Mouse (Mus musculus) ES-E14 (cell line): ENCODE data around the gene Sebox. TPM values are rescaled to one million over a fixed set of nuclear protein-coding genes. Genes with fewer than 3 reads are reported as not detected.

Source experiments
- DNase-seq: peaks from one replicate; pipeline ENCODE4 v3.0.0-alpha.2; 2013; ENCODE audit warnings: low read depth, low spot score
- H3K27ac ChIP-seq: 2 replicates; pipeline ENCODE4 v1.5.1; 2012; ENCODE audit warnings: low read depth, mild to moderate bottlenecking, low read length, moderate library complexity, mixed read lengths; ENCODE audit not compliant: poor library complexity, insufficient read depth, severe bottlenecking
- H3K36me3 ChIP-seq: 2 replicates; pipeline ENCODE4 v1.6.1; 2012; ENCODE audit warnings: mild to moderate bottlenecking, low read length, moderate library complexity, mixed read lengths; ENCODE audit not compliant: control insufficient read depth, poor library complexity, insufficient read depth, severe bottlenecking
- H3K4me1 ChIP-seq, 2 experiments: fragments of 150-350 bp in 1 of 2; sonication (generic) in 1 of 2; 2 replicates each; pipeline ENCODE4 v1.6.1; 2012; ENCODE audit warnings: low read length in 2 of 2, mild to moderate bottlenecking in 1 of 2, mixed read lengths in 1 of 2; ENCODE audit not compliant: control insufficient read depth in 2 of 2, insufficient read depth in 2 of 2, poor library complexity in 1 of 2
- H3K4me3 ChIP-seq, 2 experiments: fragments of 150-350 bp in 1 of 2; sonication (generic) in 1 of 2; 2 replicates each; pipeline ENCODE4 v1.5.1; 2012; ENCODE audit warnings: low read length in 2 of 2, low read depth in 1 of 2, mild to moderate bottlenecking in 1 of 2, mixed read lengths in 1 of 2; ENCODE audit not compliant: insufficient read depth in 1 of 2, poor library complexity in 1 of 2, severe bottlenecking in 1 of 2
- H3K9ac ChIP-seq: 2 replicates; pipeline ENCODE4 v1.6.1; 2012; ENCODE audit warnings: low read depth, mild to moderate bottlenecking, low read length, mixed read lengths; ENCODE audit not compliant: poor library complexity, insufficient read depth, severe bottlenecking
- H3K9me3 ChIP-seq: fragments of 150-350 bp; sonication (generic); 2 replicates; pipeline ENCODE4 v1.6.1; 2012; ENCODE audit warnings: low read depth, mild to moderate bottlenecking, low read length; ENCODE audit not compliant: control insufficient read depth, insufficient read depth
- CHD2 ChIP-seq: IDR thresholded peaks from 2 replicates; pipeline ENCODE4 v1.6.1; 2014; ENCODE audit warnings: mild to moderate bottlenecking, low read depth, low read length, inconsistent platforms
- HCFC1 ChIP-seq: IDR thresholded peaks from 2 replicates; pipeline ENCODE4 v1.6.1; 2012; ENCODE audit warnings: low read length, inconsistent platforms, borderline replicate concordance; ENCODE audit not compliant: insufficient read depth
- MAFK ChIP-seq: IDR thresholded peaks from 2 replicates; pipeline ENCODE4 v1.6.1; 2014; ENCODE audit warnings: mild to moderate bottlenecking, low read depth, low read length, inconsistent platforms; ENCODE audit not compliant: insufficient read depth
- ZC3H11A ChIP-seq: IDR thresholded peaks from 2 replicates; pipeline ENCODE4 v1.6.1; 2012; ENCODE audit warnings: low read depth, mild to moderate bottlenecking, inconsistent platforms, low read length, borderline replicate concordance
- ZNF384 ChIP-seq: IDR thresholded peaks from 2 replicates; pipeline ENCODE4 v1.6.1; 2012; ENCODE audit warnings: low read depth, low read length, inconsistent platforms
- in situ Hi-C, 2 experiments: fragments of 600-800 bp; cut with MboI; formaldehyde crosslinking; loops; one replicate each; pipeline ENCODE4 v1.15.1; 2025; ENCODE audit warnings: low sequenced_read_pairs in 2 of 2, inconsistent platforms in 1 of 2; ENCODE audit not compliant: unreplicated experiment in 2 of 2
- total RNA-seq: library from RNA; depleted of rRNA; stranded (reverse); fragments of 300-350 nt; gene quantifications from 2 replicates; pipeline ENCODE4 v1.2.3, GENCODE M21; 2012; rRNA removed

Sebox gene
- total RNA-seq, 1 experiment = 0.31 TPM

DNA sequence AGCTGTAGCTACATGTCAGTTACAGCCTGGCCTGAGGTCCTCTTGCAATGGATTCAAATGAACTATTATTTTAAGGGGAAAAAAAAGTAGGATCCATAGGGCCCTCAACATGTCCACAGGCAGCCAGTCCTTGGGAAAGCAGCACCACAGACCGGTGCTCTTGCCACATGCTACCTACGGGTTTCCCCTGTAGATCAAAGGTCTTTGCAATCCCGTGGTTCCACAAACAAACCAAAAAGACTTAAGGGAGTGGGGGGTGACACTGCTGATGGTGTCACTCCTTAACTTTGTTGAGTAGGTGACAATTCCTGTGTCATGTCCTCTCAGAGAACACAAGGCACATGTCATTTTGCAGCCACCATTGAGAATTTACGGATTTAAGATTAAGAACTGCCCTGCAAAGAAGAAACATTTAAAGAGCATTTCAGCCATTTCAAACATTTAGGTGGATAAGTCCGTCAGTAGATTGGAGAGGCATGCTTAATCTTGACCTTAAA, 46.3 kb downstream of the Sebox start:
- in situ Hi-C loops = no loop called here
- Histone ChIP-seq H3K4me3 (peak overlapping the region; percentile 82 to 92), H3K36me3 (no peaks in the 10 kb centered on the region; the same call in 1 of the 2 replicates), H3K4me1 (peaks cover 7 to 9% of the 10 kb centered on the region in 2 experiments; a peak in 2 of 4 replicates), H3K9me3 (no peaks in the 10 kb centered on the region), H3K27ac (no peak overlapping the region), H3K9ac (peak overlapping the region; percentile 97)
- no peak for DNase-seq
- no peak for TF ChIP-seq MAFK
- TF ChIP-seq HCFC1 = no peak
- no peak for TF ChIP-seq CHD2
- TF ChIP-seq ZC3H11A = no peak
- no peak for TF ChIP-seq ZNF384

DNA sequence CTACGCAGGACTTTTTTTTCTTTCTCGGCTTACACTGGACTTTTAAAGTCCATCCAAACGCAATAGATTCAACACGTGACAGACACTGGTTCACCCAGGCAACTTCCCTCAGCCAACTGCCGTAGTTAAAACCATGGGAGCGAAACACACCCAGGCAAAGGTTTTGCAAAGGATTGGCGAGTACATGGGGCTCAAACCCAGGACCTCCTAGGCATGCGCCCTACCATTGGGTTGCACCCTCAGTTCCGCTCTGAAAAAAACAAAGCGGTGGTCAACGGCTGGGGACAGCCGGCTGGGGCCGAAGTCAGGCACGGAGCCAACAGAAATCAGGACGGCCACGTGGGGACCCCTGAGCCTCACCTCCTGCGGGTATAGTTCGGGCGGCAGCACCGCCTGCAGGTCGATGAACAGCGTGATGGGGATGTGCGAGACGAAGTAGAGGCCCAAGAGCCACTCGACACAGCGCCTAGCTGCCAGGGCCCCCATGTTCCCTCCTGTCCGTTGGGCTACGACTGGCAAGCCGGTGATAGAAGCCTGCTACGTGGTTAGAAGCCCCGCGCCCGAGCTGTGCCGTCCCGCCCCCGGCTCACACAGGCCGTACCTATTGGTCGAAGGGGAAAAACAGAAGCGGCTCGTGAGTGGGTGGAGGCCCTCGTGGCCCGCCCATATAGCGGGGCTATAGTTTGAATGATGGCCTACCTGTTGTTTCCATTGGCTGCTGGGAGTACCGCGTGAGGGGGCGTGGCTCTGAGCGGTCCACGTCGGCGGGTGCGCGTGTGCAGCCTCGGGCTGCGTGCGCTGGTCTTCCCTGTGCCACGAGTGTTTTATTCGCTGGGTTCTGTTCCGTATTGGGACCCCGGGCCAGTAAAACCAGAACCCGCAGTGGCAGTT, 47.2 kb downstream of the Sebox start, which contains the start of gene Tmem97:
TSS of gene Tmem97 (minus strand) at position 610 of the 891 bp plus-strand sequence.
- peak; percentile 97 for DNase-seq
- in situ Hi-C loops = no loop called here
- peak within 1 kb of the TSS; percentile 74 for H3K27ac ChIP-seq
- TF ChIP-seq ZNF384 = no peak
- TF ChIP-seq HCFC1 = no peak
- no peak for TF ChIP-seq MAFK
- no peak for TF ChIP-seq ZC3H11A
- TF ChIP-seq CHD2 = peak; percentile 82
- peak within 1 kb of the TSS; percentile 97 for H3K9ac ChIP-seq
- H3K4me3 ChIP-seq = peak within 1 kb of the TSS; percentile 82 to 92
- H3K9me3 ChIP-seq = no peaks in the 10 kb centered on the region
- no peaks in the 10 kb centered on the region; the same call in 1 of the 2 replicates for H3K36me3 ChIP-seq
- peaks cover 4 to 7% of the 10 kb centered on the region in 2 experiments; a peak in 2 of 4 replicates for H3K4me1 ChIP-seq

DNA sequence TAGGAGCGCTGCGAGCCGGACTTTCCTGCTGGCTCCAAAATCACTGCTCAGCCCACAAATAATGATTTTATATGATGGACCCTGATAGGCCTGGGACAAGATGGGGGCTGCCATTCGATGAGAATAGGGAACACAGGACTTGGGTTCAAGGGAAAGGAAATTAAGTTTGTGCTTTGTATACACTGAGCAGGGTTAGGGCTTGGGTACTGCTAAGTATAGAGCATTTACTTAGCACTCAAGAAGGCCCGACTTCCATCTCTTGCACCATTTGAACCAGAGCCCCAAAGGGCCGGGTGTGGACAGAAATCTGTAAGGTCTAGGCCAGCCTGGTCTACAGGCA, 47.8 kb downstream of the Sebox start:
- H3K9ac ChIP-seq = peak overlapping the region; percentile 78
- no peaks in the 10 kb centered on the region; the same call in 1 of the 2 replicates for H3K36me3 ChIP-seq
- peak overlapping the region; percentile 54 to 69 for H3K4me3 ChIP-seq
- peak overlapping the region; percentile 38; the same call in 1 of the 2 replicates for H3K27ac ChIP-seq
- no peaks in the 10 kb centered on the region for H3K9me3 ChIP-seq
- in situ Hi-C loops = no loop called here
- peaks cover 2 to 3% of the 10 kb centered on the region in 2 experiments; a peak in 2 of 4 replicates for H3K4me1 ChIP-seq
- DNase-seq = no peak
- TF ChIP-seq MAFK (no peak), CHD2 (no peak), ZC3H11A (no peak), HCFC1 (no peak), ZNF384 (no peak)

Other genes with a start within 250 kb of the Sebox start
- gene 2610507B11Rik, start 241.7 kb upstream of the Sebox start, total RNA-seq = 210 and 285 TPM in 2 replicates
- 2.0 TPM in 2 replicates for gene BC030499, start 212.6 kb upstream of the Sebox start, total RNA-seq
- 58.2 and 96.2 TPM in 2 replicates for gene Spag5, start 201.9 kb upstream of the Sebox start, total RNA-seq
- 5.0 and 9.8 TPM in 2 replicates for gene Aldoc, start 180.5 kb upstream of the Sebox start, total RNA-seq
- 45.7 and 78.9 TPM in 2 replicates for gene Pigs, start 175.0 kb upstream of the Sebox start, total RNA-seq
- gene Unc119, start 160.0 kb upstream of the Sebox start, total RNA-seq = 22.2 and 24.5 TPM in 2 replicates
- not detected in 2 replicates for gene Foxn1, start 116.9 kb upstream of the Sebox start, total RNA-seq
- 0.13 TPM in 1 of 2 replicates, not detected in the other for gene Slc13a2, start 81.2 kb upstream of the Sebox start, total RNA-seq
- 21.4 and 29.0 TPM in 2 replicates for gene Slc46a1, start 37.8 kb upstream of the Sebox start, total RNA-seq
- 3.7 and 5.0 TPM in 2 replicates for gene Sarm1, start 5.7 kb upstream of the Sebox start, total RNA-seq
- 0.26 TPM in 1 of 2 replicates, not detected in the other for gene Vtn, start 4.4 kb upstream of the Sebox start, total RNA-seq
- gene Tmem199, start 8.7 kb downstream of the Sebox start, total RNA-seq = 73.1 and 73.8 TPM in 2 replicates
- 88.3 and 88.5 TPM in 2 replicates for gene Poldip2, start 8.7 kb downstream of the Sebox start, total RNA-seq
- 18.0 and 28.3 TPM in 2 replicates for gene Tnfaip1, start 32.9 kb downstream of the Sebox start, total RNA-seq
- gene Ift20, start 32.9 kb downstream of the Sebox start, total RNA-seq = 45.8 and 59.2 TPM in 2 replicates
- 248 and 312 TPM in 2 replicates for gene Tmem97, start 47.3 kb downstream of the Sebox start, total RNA-seq
- gene Nlk, start 193.9 kb downstream of the Sebox start, total RNA-seq = 20.9 and 24.7 TPM in 2 replicates
- 33.3 and 35.7 TPM in 2 replicates for gene Ccnq, start 248.3 kb downstream of the Sebox start, total RNA-seq